Mouse (Mus musculus): ENCODE measurements around the gene Gpx6. TPM values are rescaled to one million over a fixed set of nuclear protein-coding genes. Genes with fewer than 3 reads are reported as not detected.

The Gpx6 gene
- polyA plus RNA-seq, 1 experiment from 2014 or later, result 0.85 TPM

DNA sequence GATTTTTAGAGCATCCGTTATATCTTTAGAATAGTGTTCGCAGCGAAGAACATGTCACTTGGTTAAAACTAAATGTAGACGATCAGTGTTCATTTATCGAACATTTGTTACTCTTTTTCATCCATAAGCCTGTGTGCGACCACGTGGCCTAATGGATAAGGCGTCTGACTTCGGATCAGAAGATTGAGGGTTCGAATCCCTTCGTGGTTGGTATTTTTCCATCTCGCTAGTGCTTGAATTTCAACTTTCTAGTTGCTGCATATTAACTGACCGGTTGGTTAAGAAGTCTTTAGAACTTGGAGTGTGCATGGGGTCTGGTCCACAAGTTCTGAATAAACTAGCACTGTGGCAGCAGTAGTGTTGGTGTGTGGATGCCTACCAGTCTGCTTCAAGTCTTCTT lies 32.4 kb upstream of the Gpx6 start:
- H3K27me3 ChIP-seq, result peaks cover 4% of the 10 kb centered on the region
- H3K9ac ChIP-seq, result no peak overlapping the region
- H3K27ac ChIP-seq, result no peak overlapping the region
- no peaks in the 10 kb centered on the region for H3K36me3 ChIP-seq
- H3K9me3 ChIP-seq (replicated peaks), result no peaks in the 10 kb centered on the region
- peak overlapping the region; percentile 41 for H3K4me3 ChIP-seq
- peak overlapping the region; percentile 49 for H3K4me2 ChIP-seq (replicated peaks)
- WGBS, result 1% methylated on average over 13 of the region's 13 CpGs
- peak; percentile 39; the same call in 1 of the 2 replicates for ATAC-seq (ENCODE audit: low FRiP score)
- H3K4me1 ChIP-seq, result peaks cover 8% of the 10 kb centered on the region

DNA sequence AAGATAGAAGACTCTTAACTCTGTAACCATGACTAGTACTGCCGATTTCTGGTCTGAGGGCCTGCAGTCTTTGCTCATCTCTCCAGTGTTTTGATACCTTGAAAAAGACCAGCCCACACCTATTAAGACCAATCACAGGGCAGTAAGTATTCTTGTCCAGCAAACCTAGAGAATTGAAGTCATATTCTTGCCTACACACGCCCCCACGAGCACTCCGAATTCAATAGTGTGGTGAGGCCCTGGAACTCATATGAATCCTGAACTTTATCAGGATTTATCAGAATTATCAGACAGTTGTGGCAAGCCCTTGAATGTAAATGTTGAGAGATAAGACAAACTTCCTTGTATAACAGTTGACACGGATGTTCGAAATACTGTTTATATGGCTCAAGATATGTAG lies 19.3 kb upstream of the Gpx6 start, which contains the start of gene Gpx5:
Gene Gpx5 (minus strand): TSS at position 101 of the 400 bp plus-strand sequence.
- WGBS, result 91% methylated on average over 6 of the region's 6 CpGs
- Histone ChIP-seq H3K27me3 (no peaks in the 10 kb centered on the region), H3K9me3 (replicated peaks) (no peaks in the 10 kb centered on the region), H3K4me3 (no peak within 1 kb of the TSS), H3K4me1 (no peaks in the 10 kb centered on the region), H3K4me2 (replicated peaks) (no peak within 1 kb of the TSS), H3K27ac (no peak within 1 kb of the TSS), H3K9ac (no peak within 1 kb of the TSS), H3K36me3 (no peaks in the 10 kb centered on the region)
- no peak for ATAC-seq (ENCODE audit: low FRiP score)

DNA sequence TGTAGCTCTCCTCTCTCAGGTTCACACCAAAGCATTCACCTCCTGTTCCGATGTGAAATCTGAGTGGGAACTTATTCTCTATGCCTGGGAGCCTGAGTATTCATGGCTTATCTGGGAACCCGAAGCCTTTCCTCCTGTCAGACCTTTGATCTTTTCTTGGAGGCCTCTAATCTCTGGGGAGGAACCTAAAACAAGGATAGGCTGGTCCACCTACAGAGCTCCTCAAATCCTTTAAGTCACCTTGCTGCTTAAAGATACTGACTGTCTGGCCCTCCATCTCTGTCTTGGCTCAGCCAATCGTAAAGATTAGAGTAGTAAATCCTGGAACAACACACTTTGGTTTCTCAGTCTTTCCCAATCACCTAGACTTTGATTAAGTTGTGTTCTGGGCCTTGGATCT lies 13.4 kb upstream of the Gpx6 start:
- Histone ChIP-seq H3K9me3 (replicated peaks) (no peaks in the 10 kb centered on the region), H3K4me3 (no peak overlapping the region), H3K36me3 (no peaks in the 10 kb centered on the region), H3K27me3 (no peaks in the 10 kb centered on the region), H3K27ac (no peak overlapping the region), H3K9ac (no peak overlapping the region), H3K4me2 (replicated peaks) (no peak overlapping the region), H3K4me1 (no peaks in the 10 kb centered on the region)
- ATAC-seq (ENCODE audit: low FRiP score), result no peak
- 50% methylated on average over 3 of the region's 3 CpGs for WGBS

DNA sequence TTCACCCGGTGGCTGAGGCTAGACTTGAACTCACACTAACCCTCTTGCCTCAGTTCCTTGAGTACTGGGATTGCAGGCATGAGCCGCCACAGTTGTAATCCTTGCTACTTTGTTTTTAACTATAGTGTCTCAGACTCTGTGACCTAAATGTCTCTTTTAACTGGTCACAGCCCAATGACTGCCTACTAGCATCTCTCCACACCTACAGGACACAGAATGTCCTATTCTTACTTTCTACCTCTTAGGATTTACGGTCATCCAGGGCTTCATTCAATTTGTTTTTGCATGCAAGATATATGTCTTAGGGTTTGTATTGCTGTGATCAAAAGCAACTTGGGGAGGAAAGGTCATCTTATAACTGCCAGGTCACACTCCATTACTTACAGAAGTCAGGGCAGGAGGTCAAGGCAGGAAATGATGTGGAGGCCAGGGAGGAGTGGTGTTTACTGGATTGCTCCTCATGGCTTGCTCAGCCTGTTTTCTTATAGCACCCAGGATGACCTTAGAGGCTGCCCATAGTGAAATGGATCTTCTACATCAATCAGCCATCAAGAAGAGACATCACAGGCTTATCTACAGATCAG lies 7.3 kb upstream of the Gpx6 start:
- Histone ChIP-seq H3K4me1 (no peaks in the 10 kb centered on the region), H3K9me3 (replicated peaks) (no peaks in the 10 kb centered on the region), H3K9ac (no peak overlapping the region), H3K36me3 (no peaks in the 10 kb centered on the region), H3K4me2 (replicated peaks) (no peak overlapping the region), H3K27ac (no peak overlapping the region), H3K4me3 (no peak overlapping the region), H3K27me3 (no peaks in the 10 kb centered on the region)
- no peak for ATAC-seq (ENCODE audit: low FRiP score)
- WGBS, result 76% methylated on average over 3 of the region's 3 CpGs

DNA sequence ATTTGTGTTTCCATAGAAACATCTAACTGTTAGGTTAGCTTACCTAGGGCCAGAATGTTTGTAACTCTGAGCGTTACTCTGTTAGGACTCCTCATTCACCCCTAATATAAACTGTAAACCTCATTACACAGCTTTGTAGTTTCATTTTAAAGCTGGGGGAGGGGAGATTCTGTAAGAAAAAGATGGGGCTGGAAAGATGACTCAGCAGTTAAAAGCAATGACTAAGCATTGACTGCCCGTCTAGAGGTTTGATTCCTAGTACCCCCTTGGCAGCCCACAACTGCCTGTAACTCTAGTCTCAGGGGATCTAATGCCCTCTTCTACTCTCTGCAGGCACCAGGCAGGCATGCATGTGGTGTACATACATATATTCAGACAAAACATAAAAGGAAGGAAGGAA lies 2.1 kb upstream of the Gpx6 start:
- ATAC-seq (ENCODE audit: low FRiP score), result no peak
- Histone ChIP-seq H3K9ac (no peak overlapping the region), H3K4me2 (replicated peaks) (no peak overlapping the region), H3K36me3 (no peaks in the 10 kb centered on the region), H3K4me3 (no peak overlapping the region), H3K9me3 (replicated peaks) (no peaks in the 10 kb centered on the region), H3K27ac (no peak overlapping the region), H3K27me3 (no peaks in the 10 kb centered on the region), H3K4me1 (no peaks in the 10 kb centered on the region)
- 64% methylated on average over 2 of the region's 2 CpGs for WGBS

DNA sequence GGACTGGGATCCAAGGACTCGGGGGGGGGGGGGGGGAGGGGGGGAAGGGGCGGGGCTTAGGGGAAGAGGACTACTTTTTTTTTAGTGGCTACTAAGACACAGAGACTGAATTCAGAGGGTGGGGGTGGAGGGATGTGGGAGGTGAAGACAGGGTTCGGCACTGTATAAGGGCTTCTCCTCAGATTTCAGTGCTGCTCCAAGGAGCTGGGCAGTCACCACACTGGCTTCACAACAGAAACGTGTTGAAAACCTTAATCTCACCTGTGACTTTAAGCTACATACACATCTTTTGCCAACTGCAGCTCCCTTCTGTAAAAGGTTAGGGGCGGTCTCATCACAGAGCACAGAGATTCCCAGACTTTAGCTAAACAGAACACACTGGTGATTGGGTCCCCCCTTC lies 929 bp downstream of the Gpx6 start:
- H3K4me2 ChIP-seq (replicated peaks), result no peak overlapping the region
- no peak for ATAC-seq (ENCODE audit: low FRiP score)
- no peak overlapping the region for H3K27ac ChIP-seq
- H3K27me3 ChIP-seq, result 0 out of 2 replicates have a peak, but pooled peaks cover under 1% of the 10 kb centered on the region
- H3K9ac ChIP-seq, result no peak overlapping the region
- H3K36me3 ChIP-seq, result no peaks in the 10 kb centered on the region
- H3K4me3 ChIP-seq, result no peak overlapping the region
- WGBS, result 47% methylated on average over 3 of the region's 5 CpGs
- H3K9me3 ChIP-seq (replicated peaks), result no peaks in the 10 kb centered on the region
- no peaks in the 10 kb centered on the region for H3K4me1 ChIP-seq

DNA sequence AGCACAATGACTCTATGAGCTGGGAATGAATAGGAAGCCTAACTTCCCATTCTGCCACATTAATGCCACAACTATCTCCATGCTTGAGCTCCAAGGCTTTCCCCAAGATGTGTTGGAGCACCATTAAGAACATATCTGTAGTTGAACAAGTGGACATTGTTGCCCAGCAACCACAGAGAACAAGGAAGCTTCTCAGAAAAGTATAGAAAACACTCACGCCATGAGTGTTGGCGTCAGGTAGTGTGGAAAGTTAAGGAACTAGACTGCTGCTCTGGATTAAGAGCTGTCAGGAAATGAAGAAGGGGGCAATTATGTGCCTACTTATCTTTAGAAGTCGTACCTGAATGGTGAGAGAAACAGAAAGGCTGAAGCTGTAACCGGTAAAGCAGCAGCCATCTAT lies 2.0 kb downstream of the Gpx6 start:
- Histone ChIP-seq H3K4me3 (no peak overlapping the region), H3K36me3 (no peaks in the 10 kb centered on the region), H3K9me3 (replicated peaks) (no peaks in the 10 kb centered on the region), H3K9ac (no peak overlapping the region), H3K4me1 (no peaks in the 10 kb centered on the region), H3K27ac (no peak overlapping the region), H3K4me2 (replicated peaks) (no peak overlapping the region), H3K27me3 (0 out of 2 replicates have a peak, but pooled peaks cover 4% of the 10 kb centered on the region)
- 83% methylated on average over 4 of the region's 4 CpGs for WGBS
- no peak for ATAC-seq (ENCODE audit: low FRiP score)

DNA sequence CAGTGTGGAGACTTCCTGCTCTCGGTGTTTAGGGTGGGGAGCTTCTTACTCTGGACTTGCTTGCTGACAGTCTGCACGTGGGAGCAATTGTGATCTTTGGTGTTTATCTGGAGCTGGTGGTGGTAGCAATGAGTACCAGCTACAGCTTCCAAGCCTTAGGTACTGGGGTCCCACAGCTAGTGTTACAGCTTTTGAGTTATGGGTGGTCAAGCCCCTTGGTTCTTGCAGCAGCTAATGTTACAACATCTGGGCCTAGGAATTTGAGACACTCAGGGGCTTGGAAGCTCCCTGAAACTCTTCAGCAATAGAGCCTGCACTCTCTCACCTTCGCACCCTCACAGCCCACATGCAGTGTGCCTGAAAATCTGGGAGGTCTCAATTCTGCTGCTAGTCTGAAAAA lies 8.3 kb downstream of the Gpx6 start:
- 0 out of 2 replicates have a peak, but pooled peaks cover 4% of the 10 kb centered on the region for H3K27me3 ChIP-seq
- ATAC-seq (ENCODE audit: low FRiP score), result no peak
- no peak overlapping the region for H3K4me2 ChIP-seq (replicated peaks)
- 67% methylated on average over 3 of the region's 3 CpGs for WGBS
- H3K36me3 ChIP-seq, result no peaks in the 10 kb centered on the region
- no peak overlapping the region for H3K9ac ChIP-seq
- no peaks in the 10 kb centered on the region for H3K9me3 ChIP-seq (replicated peaks)
- H3K4me1 ChIP-seq, result no peaks in the 10 kb centered on the region
- no peak overlapping the region for H3K27ac ChIP-seq
- H3K4me3 ChIP-seq, result no peak overlapping the region

DNA sequence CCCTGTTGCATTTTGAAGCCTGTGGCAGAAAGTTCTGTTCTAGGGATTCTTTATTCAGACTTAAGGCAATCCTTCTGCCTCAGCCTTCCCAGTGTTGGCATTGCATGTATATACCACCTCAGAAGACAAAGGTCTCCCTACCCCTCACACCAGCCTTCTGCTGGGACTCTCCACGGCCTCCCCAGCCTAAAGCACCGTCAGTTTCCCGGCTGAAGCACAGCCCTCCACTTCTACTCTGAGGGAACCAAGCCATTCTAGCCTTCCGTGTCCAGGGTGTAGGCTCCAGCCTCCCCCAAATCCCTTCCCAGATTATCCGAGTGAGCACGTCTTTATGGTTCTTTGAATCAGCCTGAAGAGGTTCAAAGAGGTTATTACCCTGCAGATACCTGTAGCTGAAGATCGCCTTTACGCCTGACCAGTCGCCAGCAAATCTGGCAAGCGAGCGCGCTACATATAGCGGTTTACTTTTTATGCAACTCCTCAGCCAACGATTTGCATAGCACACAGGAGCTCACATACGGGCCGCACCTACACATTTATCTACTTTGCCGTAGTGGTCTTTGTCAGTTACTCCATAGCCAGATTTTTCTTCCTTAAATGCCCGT lies 10.1 kb downstream of the Gpx6 start:
- Histone ChIP-seq H3K36me3 (no peaks in the 10 kb centered on the region), H3K9ac (peak overlapping the region; percentile 27; the same call in 1 of the 2 replicates), H3K4me1 (no peaks in the 10 kb centered on the region), H3K27me3 (0 out of 2 replicates have a peak, but pooled peaks cover 4% of the 10 kb centered on the region), H3K27ac (no peak overlapping the region), H3K9me3 (replicated peaks) (no peaks in the 10 kb centered on the region), H3K4me2 (replicated peaks) (peak overlapping the region; percentile 50), H3K4me3 (peak overlapping the region; percentile 29)
- WGBS, result 1% methylated on average over 18 of the region's 18 CpGs
- ATAC-seq (ENCODE audit: low FRiP score), result no peak

DNA sequence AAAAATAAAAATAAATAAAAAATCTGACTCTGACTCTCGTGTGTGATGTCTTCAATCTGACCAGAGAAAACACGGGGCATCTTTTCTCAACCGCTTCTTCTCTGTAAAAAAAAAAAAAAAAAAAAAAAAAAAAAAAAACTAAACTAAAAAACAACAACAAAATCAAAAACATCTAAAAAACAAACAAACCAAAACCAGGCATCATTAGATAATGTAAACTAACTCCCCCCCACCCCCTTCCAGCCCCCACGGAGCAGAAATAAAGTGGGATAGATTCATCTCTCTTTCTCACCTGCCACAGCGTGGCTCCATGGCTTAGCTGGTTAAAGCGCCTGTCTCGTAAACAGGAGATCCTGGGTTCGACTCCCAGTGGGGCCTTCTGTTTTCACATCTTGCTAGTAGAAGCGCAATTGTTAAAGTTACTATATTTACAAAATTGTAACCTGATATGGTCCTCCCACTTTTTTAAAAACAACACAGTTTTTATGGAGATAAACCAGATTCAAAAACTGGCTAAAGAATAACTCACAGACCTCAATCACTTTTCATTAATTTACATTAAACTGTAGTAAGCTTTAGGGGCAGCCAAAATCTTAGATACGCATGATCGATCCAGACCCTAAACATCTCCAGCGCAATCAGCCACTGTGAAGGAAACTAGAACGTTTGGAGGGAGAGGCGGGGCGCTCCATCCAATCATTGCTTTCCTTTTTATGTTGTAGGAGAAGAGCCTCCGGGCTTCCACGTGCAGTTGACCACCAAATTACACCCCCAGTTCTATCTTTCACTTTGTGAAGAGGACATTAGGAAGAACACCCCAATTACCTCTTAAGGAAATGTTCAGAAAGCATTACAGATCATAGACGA lies 10.8 kb downstream of the Gpx6 start:
- ATAC-seq (ENCODE audit: low FRiP score), result no peak
- 11% methylated on average over 18 of the region's 18 CpGs for WGBS
- peak overlapping the region; percentile 50 for H3K4me2 ChIP-seq (replicated peaks)

DNA sequence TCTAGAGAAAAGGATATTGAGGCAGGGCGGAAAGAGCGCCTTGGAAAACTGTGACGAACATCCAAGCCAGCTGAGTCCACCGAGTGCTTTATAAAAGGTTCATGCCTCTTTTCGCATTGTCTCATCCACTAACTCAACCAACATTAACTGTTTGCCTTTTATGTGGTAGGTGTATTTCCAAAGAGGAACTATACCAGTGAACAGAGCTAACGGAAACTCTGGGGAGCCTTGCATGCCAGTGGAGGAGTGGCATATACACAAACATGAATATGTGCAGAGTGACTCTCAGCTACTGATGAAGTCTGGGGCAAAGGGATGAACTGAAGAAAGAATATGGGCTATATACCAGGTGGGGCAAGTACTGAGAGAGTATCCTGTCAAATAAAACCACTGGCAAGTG lies 11.5 kb downstream of the Gpx6 start:
- Histone ChIP-seq H3K4me3 (no peak overlapping the region), H3K9ac (no peak overlapping the region)

More for the DNA sequence above, 10.8 kb downstream of the Gpx6 start:
- peaks cover 5% of the 10 kb centered on the region; the same call in 1 of the 2 replicates for H3K4me1 ChIP-seq
- peaks cover 4% of the 10 kb centered on the region; the same call in 1 of the 2 replicates for H3K27me3 ChIP-seq
- no peaks in the 10 kb centered on the region for H3K36me3 ChIP-seq
- peak overlapping the region; percentile 29; the same call in 1 of the 2 replicates for H3K4me3 ChIP-seq
- no peak overlapping the region for H3K27ac ChIP-seq
- no peak overlapping the region for H3K9ac ChIP-seq
- no peaks in the 10 kb centered on the region for H3K9me3 ChIP-seq (replicated peaks)

DNA sequence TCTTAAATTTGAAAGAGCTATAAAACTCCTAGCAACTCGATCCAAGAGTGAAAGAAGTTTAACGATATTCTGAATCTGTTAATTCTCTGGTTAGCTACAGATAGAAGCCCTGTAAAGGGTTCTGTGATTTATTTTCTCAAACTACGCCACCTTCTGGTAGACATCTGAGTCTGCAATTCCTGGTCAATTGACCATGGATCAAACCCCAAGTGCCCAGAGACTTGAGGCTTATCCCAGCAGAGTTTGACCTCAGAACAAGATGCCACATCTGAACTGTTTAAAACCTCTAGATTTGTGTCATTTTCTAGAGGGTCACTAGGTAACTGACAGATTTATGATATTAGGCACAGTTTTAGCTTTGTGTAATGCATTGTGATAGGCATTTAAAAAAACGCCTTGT lies 14.3 kb downstream of the Gpx6 start:
- Histone ChIP-seq H3K4me1 (peaks cover 5% of the 10 kb centered on the region; the same call in 1 of the 2 replicates), H3K27me3 (no peaks in the 10 kb centered on the region; the same call in 1 of the 2 replicates), H3K4me2 (replicated peaks) (peak overlapping the region; percentile 50), H3K27ac (no peak overlapping the region), H3K36me3 (no peaks in the 10 kb centered on the region), H3K9ac (no peak overlapping the region), H3K4me3 (no peak overlapping the region), H3K9me3 (replicated peaks) (no peaks in the 10 kb centered on the region)
- 13% methylated on average over 4 of the region's 4 CpGs for WGBS
- peak; percentile 58; the same call in 1 of the 2 replicates for ATAC-seq (ENCODE audit: low FRiP score)

More for the DNA sequence above, 11.5 kb downstream of the Gpx6 start:
- Histone ChIP-seq H3K4me2 (replicated peaks) (peak overlapping the region; percentile 27), H3K27me3 (no peaks in the 10 kb centered on the region; the same call in 1 of the 2 replicates), H3K27ac (no peak overlapping the region), H3K4me1 (peaks cover 5% of the 10 kb centered on the region; the same call in 1 of the 2 replicates), H3K9me3 (replicated peaks) (no peaks in the 10 kb centered on the region), H3K36me3 (no peaks in the 10 kb centered on the region)
- ATAC-seq (ENCODE audit: low FRiP score), result no peak
- WGBS, result 65% methylated on average over 6 of the region's 6 CpGs
